Mouse (Mus musculus) left cerebral cortex, postnatal 25 days (tissue): ENCODE measurements around the gene Tmc7. TPM values are rescaled to one million over a fixed set of nuclear protein-coding genes. Genes with fewer than 3 reads are reported as not detected.

ENCODE experiments used
- DNase-seq, 2 experiments: peaks; one replicate each; pipeline ENCODE4 v3.0.0; 2022; ENCODE audit warnings: low spot score in 2 of 2, mixed read lengths in 1 of 2
- intact Hi-C: fragments of 180-260 bp; cut with DNase I; formaldehyde crosslinking; loops from one replicate; pipeline ENCODE4 v1.15.1; 2025
- total RNA-seq, 2 experiments: library from RNA; stranded (reverse); gene quantifications; 2 replicates each; pipeline ENCODE4 v1.2.3; 2021

Gene Tmc7
- total RNA-seq, 2 experiments from 2014 or later, result 13.3 to 21.4 TPM

DNA sequence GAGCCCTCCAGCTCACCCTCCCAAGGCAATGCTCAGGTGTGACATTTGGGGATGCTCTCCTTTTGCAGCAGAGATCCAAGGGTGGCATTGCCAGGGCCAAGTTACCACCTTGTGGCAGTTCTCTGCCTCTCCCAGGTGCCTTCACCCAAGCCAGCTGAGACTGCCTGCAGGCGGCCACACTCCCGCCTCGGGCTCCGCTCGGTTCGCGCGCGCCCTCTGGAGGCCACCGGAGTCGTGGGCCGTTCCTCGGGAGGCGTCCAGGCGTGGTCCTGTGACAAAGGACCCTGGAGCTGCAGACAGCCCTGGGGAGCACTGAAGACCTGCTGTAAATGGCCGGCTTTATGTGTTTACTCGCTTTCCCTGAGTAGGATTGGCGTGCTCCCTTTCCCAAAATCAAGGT, 65.8 kb downstream of the Tmc7 start:
- DNase-seq, result peak; percentile 70 to 71
- intact Hi-C loops, result loop anchor here (1.0 kb wide), 2 partner anchors 70 to 214 kb away; partner anchors contain the start of gene Syt17

DNA sequence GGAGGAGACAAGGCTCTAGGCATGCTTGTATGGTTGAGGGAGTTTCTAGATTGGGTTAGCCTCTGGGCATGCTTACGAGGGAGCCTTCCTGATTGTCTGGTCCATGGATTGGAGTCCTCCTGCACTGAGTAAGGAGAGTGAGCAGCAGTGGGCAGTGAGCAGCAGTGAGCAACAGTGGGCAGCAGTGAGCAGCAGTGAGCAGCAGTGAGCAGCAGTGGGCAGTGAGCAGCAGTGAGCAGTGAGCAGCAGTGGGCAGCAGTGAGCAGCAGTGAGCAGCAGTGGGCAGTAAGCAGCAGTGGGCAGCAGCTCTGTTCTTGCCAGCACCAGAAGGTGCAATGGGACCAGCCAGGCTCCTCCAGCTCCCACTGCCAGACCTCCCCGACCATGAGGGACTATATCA, 66.7 kb downstream of the Tmc7 start:
- intact Hi-C loops, result loop anchor here (1.0 kb wide), 2 partner anchors 70 to 214 kb away; partner anchors contain the start of gene Syt17

DNA sequence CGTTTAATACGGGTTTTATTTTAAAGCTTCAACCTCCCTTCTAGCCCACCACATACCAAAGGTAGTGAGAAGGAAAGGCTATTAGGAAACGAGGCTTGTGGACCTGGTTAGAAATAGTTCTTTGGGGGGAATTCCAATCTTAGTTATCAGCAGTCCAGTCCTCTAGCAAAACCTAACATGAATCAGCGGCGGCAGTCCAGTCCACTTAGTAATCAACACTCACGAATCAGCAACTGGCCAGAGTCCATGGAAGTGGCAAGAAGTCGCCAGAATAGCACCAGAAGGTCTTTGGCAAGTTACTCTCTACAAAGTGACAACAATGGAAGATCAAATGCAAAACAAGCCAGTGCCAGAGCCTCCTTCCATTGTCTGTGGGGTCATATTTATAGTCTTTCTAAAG, 76.0 kb downstream of the Tmc7 start:
- DNase-seq, result no peak
- intact Hi-C loops, result no loop called here

More for the DNA sequence above, 66.7 kb downstream of the Tmc7 start:
- no peak for DNase-seq

DNA sequence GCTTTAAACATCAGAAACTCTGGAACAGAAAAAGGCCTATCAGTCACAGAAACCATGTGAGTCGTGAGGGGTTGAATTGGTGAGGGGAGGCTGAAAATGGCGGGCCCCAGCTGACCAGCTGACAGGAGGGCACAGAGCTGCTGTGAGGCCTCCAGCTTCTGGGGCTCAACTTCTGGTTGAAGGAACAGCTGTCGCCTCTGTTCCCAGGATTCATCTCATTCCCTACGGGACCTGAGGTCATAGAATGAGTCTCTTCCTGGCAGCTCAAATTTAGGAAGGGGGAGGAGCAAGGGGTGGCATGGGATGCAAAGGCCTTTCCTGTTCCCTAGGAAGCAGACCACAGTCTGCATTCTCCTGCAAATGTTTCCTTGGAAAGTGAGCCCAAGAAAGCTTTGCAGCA, 80.7 kb downstream of the Tmc7 start:
- no peak for DNase-seq
- intact Hi-C loops, result no loop called here

DNA sequence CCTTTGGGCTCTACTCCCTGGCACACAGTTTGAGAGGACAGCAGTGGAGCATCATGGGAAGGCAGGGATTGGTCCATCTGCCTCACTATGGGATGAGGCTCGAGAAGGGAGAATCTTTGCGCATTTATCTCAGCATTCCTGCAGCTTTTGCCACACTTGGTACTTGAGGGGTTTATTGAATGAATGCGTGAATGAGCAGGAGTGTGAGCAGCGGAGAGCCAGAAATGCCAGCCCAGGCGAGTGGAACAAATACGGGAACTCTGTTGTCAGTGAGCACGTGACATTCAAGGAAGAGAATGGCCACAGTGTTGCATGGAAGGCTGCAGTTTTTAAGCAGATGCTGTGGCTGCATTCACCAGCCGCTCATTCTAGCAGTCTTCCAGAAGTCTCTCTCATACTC, 82.2 kb downstream of the Tmc7 start:
- peak in 1 of 2 experiments; percentile 11 for DNase-seq
- intact Hi-C loops, result no loop called here

DNA sequence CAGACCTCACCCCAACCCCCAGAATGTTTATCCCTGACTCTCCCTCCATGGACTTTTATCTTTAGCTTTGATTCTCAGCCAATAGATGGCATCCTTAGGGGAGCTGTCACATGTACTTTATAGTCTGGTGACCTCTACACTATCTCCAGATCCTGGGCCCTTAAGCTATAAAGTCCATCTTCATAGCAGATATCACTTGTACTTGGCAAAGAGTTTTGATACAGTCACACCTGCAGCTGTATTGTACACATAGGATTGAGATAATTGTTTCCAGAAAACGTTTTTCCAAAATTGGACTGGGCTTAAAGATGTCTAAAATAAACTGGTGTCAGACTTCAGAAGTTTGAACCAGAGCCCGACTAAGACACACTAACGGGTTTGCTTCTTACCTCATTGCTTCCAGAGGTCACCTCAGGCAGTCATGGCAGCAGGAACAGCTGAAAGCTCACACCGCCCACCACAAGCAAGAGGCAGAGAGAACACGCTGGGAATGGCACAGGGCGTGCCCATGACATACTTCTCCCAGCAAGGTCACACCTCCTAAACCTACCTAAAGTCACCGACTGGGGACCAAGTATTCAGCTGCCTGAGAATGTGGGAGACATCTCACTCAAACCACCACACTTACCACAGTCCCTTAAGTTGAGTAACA, 84.6 kb downstream of the Tmc7 start:
- intact Hi-C loops, result loop anchor here (5.0 kb wide), 1 partner anchor 48 kb away; no protein-coding TSS in a partner anchor
- DNase-seq, result no peak

DNA sequence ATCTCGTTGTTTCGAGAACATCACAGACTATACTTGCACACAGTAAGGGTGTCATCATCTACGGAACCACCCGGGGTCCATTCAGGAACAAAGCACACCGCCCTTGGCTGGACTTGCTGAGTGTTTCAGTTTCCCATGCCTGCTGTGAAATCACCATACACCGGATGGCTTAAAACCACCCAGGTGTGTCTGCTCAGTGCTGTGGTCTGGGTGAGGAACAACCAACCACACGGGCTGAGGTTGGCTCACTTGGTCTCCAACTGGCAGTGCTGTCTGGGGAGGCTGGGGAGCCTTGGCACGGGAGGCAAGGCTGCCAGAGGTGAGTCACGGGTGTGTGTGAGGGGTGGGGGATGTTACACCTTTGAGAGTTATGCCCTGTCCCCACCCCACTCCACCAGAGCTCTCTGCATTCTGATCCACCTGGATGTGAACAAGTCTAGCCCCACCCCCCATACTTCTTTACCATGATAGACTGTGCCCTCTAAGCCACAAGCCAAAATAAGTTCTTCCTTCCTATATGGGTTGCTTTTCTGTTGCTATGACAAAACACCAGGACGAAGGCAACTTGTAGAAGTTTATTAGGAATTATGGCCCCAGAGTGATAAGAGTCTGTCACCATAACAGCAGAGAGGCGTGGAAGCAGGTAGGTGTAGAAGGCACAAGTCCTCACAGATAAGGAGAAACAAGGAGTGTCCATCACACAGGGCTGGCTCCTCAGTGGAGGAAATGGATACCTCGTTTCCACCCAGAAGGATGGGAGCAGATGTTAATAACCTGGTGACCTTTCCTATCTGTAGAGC, 85.4 kb downstream of the Tmc7 start:
- intact Hi-C loops, result loop anchor here (5.0 kb wide), 1 partner anchor 47 kb away; no protein-coding TSS in a partner anchor
- no peak for DNase-seq

DNA sequence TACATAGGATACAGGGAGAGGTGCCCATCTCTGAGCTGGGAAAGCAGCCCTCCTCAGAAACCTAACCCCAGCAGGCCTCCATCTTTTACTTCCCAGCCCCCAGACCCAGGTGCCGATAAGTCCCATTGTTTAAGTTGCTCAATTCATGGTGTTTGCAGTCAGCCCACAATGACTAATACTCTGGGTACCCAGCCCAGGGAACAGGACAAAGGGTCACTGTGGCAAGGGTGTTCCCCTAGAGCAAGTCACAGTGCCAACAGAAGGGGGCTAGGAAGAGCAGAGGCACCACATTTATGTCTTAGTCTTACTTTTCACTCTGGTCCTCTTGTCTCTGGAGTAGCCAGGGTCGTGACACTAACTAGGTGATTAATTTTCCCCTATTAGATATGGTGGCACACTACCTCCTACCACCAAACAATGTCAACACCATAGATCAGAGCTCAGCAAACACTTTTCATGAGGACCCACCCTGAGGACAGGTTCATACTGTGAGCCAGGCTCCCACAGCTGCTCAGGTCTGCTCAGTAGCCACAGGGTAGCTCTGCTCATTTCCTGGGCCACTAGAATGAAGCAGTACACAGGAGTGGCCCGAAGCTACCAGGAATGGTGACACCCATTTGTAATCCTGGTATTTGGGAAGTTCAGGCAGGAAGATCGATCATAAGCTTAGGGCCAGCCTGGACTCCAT, 89.5 kb downstream of the Tmc7 start:
- intact Hi-C loops, result loop anchor here (5.0 kb wide), 1 partner anchor 43 kb away; no protein-coding TSS in a partner anchor
- no peak for DNase-seq

DNA sequence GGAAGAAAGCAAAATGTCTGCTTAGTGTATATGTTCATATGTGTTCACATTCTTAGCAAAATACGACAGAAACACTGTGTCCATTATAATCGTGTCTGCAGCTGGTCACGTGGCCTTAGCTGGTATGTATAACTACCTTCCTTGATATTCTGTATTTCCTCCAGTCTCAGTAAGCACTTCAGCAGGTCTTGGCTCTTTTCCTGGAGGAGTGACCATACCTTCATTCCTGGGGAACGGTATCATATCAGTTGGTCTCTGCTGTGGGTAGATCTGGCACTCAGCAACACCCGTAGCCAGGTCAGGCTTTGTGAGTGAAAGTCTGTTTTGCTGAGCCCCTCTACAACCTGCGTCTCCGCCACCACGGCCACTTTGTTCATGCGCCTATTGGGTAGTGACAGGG, 90.6 kb downstream of the Tmc7 start:
- intact Hi-C loops, result no loop called here
- no peak for DNase-seq

DNA sequence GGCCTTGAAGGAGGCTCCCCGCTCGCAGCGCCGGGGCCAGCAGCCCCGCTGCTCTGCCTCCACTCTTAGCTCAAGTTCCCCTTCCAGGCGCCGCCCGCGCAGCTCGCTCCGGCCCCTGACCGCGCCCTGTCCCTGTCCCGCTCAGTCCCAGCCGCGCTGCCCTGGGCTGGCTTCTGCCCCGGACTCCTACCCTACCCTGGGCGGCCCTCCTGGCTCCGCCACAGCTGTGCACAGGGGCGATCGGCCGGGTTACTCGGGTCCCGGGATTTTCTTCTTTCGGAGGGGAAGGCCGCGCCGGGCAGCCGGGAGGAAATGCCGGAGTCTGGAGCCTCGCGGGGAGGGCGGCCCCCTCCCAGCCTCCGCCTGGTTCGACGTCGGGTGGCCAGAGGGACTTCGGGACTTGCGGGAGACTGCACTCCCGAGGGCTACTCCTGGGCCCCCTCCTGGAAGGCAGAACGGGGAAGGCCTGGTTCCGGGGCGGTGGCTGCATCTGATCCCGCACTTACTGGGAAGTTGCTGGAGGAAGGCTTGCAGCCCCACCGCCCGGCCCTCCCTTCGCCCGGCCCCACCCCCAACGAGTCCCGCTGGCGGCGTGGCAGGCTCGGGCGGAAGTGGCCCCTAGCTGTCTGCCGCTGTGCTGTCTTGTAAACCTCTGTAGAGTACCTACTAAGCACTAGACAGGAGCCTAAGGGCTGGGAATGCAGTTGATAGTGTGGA, 92.9 kb downstream of the Tmc7 start, which contains the start of gene Itpripl2:
Itpripl2 (minus strand) TSS at position 545 of the 717 bp plus-strand sequence.
- DNase-seq, result peak; percentile 9 to 16
- intact Hi-C loops, result no loop called here

DNA sequence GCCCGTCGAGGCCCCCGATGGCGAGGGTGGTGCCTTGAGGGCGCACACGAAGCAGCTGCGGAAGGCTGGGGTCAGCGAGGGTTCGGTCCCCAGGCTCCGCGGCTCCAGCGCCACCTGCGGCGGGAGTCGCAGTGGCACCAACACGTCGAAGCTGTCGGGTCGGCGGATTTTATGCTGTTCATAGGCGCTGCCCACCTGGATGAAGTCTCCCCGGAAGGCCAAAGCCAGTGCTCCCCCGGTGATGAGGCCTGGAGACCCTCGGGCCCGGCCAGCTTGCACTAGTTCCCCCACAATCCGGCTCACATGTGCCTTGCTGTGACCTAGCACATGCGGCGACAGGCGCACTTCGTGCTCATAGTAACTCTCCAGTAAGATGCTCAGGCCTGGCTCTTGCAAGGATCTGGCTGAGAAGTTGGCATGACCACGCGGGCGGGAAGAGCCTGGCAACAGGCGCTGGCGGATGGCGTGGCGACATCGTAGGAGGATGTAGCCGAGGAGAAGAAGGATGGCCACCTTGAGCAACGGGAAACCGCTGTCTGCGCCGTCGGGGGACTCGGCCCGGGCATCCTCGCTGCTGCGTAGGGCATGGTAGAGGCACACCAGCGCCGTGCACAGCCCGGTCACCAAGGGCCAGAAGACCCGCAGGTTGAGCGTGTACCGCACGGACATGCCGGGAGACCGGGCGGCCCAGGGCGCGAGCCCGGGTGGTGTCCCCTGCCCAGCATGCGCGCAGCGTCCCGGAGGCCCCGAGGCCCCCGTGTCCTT, 93.7 kb downstream of the Tmc7 start:
- intact Hi-C loops, result no loop called here
- peak in 1 of 2 experiments; percentile 6 for DNase-seq

DNA sequence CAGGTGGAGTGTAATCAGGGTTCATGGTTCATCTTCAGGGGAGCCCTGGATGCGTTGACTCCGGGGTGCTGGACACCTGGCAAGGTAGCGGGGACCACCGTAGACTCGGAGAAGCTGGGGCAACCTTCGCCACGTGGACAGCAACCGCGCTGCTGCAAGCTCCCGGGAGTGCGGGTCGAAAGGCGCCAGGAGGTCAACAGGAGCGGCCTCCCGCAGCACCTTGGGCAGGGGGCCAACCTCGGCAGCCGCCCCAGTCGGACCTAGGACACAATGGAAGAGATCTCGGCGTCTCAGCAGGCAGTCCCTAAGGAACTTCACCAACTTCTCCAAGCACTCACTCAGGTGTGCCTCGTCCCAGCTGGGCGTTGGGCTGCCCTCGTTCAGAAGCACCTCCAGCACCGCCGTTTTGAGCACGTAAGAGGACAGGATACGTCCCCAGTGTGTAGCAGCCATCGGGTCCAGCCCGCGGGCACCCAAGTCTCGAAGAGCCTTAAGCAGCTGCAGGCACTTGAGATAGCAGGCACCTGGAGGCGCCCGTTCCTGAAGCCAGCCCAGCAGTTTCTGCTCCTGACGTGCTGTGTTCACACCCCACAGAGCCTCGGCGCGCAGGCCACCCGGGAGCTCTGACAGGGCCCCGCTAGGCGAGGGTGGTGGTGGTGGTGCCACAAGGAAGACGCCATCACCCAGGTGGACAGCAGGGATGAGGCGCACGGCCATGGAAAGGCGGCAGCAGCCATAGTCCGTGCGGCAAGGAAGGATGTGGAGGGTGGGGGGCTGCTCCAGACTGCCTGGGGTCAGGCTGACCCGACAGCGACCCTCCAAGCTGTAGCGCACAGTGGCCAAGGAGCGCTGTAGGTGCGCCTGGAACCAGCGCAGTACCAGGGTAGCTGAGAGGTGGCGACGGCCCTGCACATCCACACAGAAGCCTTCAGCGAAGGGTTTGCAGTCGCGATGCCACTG, 94.5 kb downstream of the Tmc7 start:
- DNase-seq, result no peak
- intact Hi-C loops, result no loop called here

DNA sequence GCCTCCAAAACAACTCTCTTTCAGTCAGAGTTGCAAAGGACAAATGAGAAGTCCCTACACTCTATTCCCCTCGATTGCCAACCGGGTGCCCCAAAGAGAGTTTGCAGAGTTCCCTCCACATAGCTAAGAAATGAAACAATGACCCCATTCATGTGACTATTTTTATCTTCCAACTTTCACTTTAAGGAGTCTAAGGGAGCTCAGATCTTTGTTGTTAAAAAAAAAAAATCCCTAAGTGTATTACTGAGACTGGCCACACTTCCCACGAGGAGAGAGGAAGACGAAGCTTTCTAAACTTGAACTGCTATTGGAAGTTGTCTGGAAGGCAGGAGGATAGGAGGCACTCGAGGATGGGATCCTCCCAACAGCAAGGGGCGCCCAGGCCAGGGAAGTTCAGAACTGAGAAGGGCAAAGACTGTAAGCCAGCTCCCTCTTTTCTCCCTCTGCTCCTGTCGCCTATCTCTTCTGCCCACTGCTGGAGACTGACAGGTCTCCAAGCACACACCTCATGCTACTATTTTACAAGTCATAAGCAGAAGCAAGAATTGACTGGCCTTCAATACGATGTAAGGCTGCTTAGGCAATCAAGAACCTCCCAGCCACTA, 96.4 kb downstream of the Tmc7 start:
- intact Hi-C loops, result no loop called here
- DNase-seq, result no peak

DNA sequence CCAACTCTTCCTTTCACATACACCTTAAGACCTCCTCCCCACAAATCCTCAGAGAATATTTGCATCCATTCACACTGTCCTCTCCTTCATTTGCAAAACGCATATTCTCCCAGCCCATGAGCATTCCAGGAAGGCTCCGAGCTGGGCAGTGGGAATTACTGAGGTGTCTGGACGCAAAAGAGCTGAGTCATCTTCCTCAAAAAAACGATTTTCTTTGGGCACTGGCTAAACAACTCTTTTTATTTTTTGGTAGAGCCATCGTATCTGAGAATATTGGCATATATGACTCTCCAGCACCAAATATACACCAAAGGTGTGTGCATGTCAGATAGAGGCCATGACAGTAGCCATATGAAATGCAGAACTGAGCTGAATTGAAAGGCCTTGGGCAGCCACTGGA, 97.6 kb downstream of the Tmc7 start:
- intact Hi-C loops, result no loop called here
- no peak for DNase-seq
